Mouse (Mus musculus) MEL (cell line): ENCODE results near the gene Nup188. TPM values are rescaled to one million over a fixed set of nuclear protein-coding genes. Genes with fewer than 3 reads are reported as not detected.

Experiments
- DNase-seq: peaks from one replicate; pipeline ENCODE4 v3.0.0; 2011; ENCODE audit warnings: low read depth, low spot score
- H3K27ac ChIP-seq: 2 replicates; pipeline ENCODE4 v1.5.1; 2012; ENCODE audit warnings: low read depth, mild to moderate bottlenecking, control low read depth, low read length, moderate library complexity; ENCODE audit not compliant: control insufficient read depth
- H3K27me3 ChIP-seq, 2 experiments: fragments of 150-350 bp in 1 of 2; sonication (generic) in 1 of 2; 2 replicates each; pipeline ENCODE4 v1.6.1; 2012; ENCODE audit warnings: low read length in 2 of 2, mild to moderate bottlenecking in 2 of 2, improper control_type of control experiment in 1 of 2, moderate library complexity in 1 of 2; ENCODE audit not compliant: insufficient read depth in 2 of 2, control insufficient read depth in 1 of 2
- H3K36me3 ChIP-seq, 2 experiments: 2 replicates each; pipeline ENCODE4 v1.6.1; 2012 to 2014; ENCODE audit warnings: low read length in 2 of 2, improper control_type of control experiment in 1 of 2, inconsistent platforms in 1 of 2, mild to moderate bottlenecking in 1 of 2; ENCODE audit not compliant: insufficient read depth in 2 of 2, control insufficient read depth in 1 of 2
- H3K4me1 ChIP-seq, 2 experiments: fragments of 150-350 bp in 1 of 2; sonication (generic) in 1 of 2; 2 replicates each; pipeline ENCODE4 v1.6.1; 2012; ENCODE audit warnings: low read length in 2 of 2, improper control_type of control experiment in 1 of 2, mild to moderate bottlenecking in 1 of 2; ENCODE audit not compliant: insufficient read depth in 2 of 2, control insufficient read depth in 1 of 2
- H3K4me3 ChIP-seq, 2 experiments: fragments of 150-350 bp in 1 of 2; sonication (generic) in 1 of 2; 2 replicates each; pipeline ENCODE4 v1.5.1; 2012; ENCODE audit warnings: low read depth in 2 of 2, low read length in 2 of 2, mild to moderate bottlenecking in 2 of 2, moderate library complexity in 2 of 2, control low read depth in 1 of 2, improper control_type of control experiment in 1 of 2; ENCODE audit not compliant: control insufficient read depth in 1 of 2, insufficient read depth in 1 of 2
- H3K79me2 ChIP-seq: 2 replicates; pipeline ENCODE4 v1.6.1; 2012; ENCODE audit warnings: mild to moderate bottlenecking, low read length, moderate library complexity; ENCODE audit not compliant: control insufficient read depth, poor library complexity, insufficient read depth
- H3K9ac ChIP-seq: 2 replicates; pipeline ENCODE4 v1.6.1; 2012; ENCODE audit warnings: low read depth, mild to moderate bottlenecking, control low read depth, low read length, moderate library complexity; ENCODE audit not compliant: control insufficient read depth, poor library complexity, severe bottlenecking
- H3K9me3 ChIP-seq: fragments of 150-350 bp; sonication (generic); replicated peaks from 2 replicates; pipeline ENCODE4 v1.6.1; 2012; ENCODE audit warnings: mild to moderate bottlenecking, low read length, improper control_type of control experiment, moderate library complexity; ENCODE audit not compliant: insufficient read depth
- CTCF ChIP-seq, 3 experiments: IDR thresholded peaks in 2 of 3; conservative IDR thresholded peaks in 1 of 3; 2 replicates each; pipeline ENCODE4 v1.5.1; 2011 to 2012; ENCODE audit warnings: low read length in 3 of 3, low read depth in 2 of 3, mild to moderate bottlenecking in 2 of 3, improper control_type of control experiment in 1 of 3, inconsistent platforms in 1 of 3, mixed read lengths in 1 of 3, moderate library complexity in 1 of 3; ENCODE audit not compliant: control insufficient read depth in 1 of 3, insufficient read depth in 1 of 3, poor library complexity in 1 of 3, severe bottlenecking in 1 of 3
- ELF1 ChIP-seq: IDR thresholded peaks from 2 replicates; pipeline ENCODE4 v1.6.1; 2014; ENCODE audit warnings: low read depth, mild to moderate bottlenecking, inconsistent platforms, low read length, improper control_type of control experiment, moderate library complexity
- GATA1 ChIP-seq: IDR thresholded peaks from 2 replicates; pipeline ENCODE4 v1.6.1; 2011; ENCODE audit warnings: low read depth, low read length, improper control_type of control experiment
- HCFC1 ChIP-seq: IDR thresholded peaks from 2 replicates; pipeline ENCODE4 v1.6.1; 2012; ENCODE audit warnings: low read depth, mild to moderate bottlenecking, inconsistent platforms, low read length, improper control_type of control experiment, moderate library complexity
- MAFK ChIP-seq: IDR thresholded peaks from 2 replicates; pipeline ENCODE4 v1.6.1; 2011; ENCODE audit warnings: low read depth, mild to moderate bottlenecking, low read length, improper control_type of control experiment, borderline replicate concordance
- MAX ChIP-seq: IDR thresholded peaks from 2 replicates; pipeline ENCODE4 v1.6.1; 2011; ENCODE audit warnings: low read length, improper control_type of control experiment
- MAZ ChIP-seq: IDR thresholded peaks from 2 replicates; pipeline ENCODE4 v1.6.1; 2012; ENCODE audit warnings: low read depth, mild to moderate bottlenecking, inconsistent platforms, low read length, improper control_type of control experiment
- MEF2A ChIP-seq: IDR thresholded peaks from 2 replicates; pipeline ENCODE4 v1.6.1; 2014; ENCODE audit warnings: low read depth, mild to moderate bottlenecking, inconsistent platforms, low read length, improper control_type of control experiment; ENCODE audit not compliant: poor library complexity, insufficient replicate concordance, severe bottlenecking; ENCODE audit errors: extremely low read depth
- NELFE ChIP-seq: IDR thresholded peaks from 2 replicates; pipeline ENCODE4 v1.6.1; 2011; ENCODE audit warnings: low read depth, low read length, improper control_type of control experiment
- POLR2A ChIP-seq, 2 experiments: IDR thresholded peaks; 2 replicates each; pipeline ENCODE4 v1.6.1; 2011 to 2012; ENCODE audit warnings: low read length in 2 of 2, mild to moderate bottlenecking in 2 of 2, control low read depth in 1 of 2, improper control_type of control experiment in 1 of 2, low read depth in 1 of 2, moderate library complexity in 1 of 2; ENCODE audit not compliant: control insufficient read depth in 1 of 2, insufficient read depth in 1 of 2, poor library complexity in 1 of 2
- POLR2AphosphoS2 ChIP-seq: IDR thresholded peaks from 2 replicates; pipeline ENCODE4 v1.6.1; 2011; ENCODE audit warnings: low read length, improper control_type of control experiment
- RCOR1 ChIP-seq: IDR thresholded peaks from 2 replicates; pipeline ENCODE4 v1.6.1; 2012; ENCODE audit warnings: low read depth, mild to moderate bottlenecking, inconsistent platforms, low read length, improper control_type of control experiment
- TBP ChIP-seq: IDR thresholded peaks from 2 replicates; pipeline ENCODE4 v1.8.0; 2011; ENCODE audit warnings: low read depth, low read length, improper control_type of control experiment
- TCF12 ChIP-seq: IDR thresholded peaks from 2 replicates; pipeline ENCODE4 v1.6.1; 2014; ENCODE audit warnings: low read depth, mild to moderate bottlenecking, inconsistent platforms, low read length, improper control_type of control experiment, moderate library complexity
- UBTF ChIP-seq: IDR thresholded peaks from 2 replicates; pipeline ENCODE4 v1.6.1; 2012; ENCODE audit warnings: low read depth, mild to moderate bottlenecking, inconsistent platforms, low read length, improper control_type of control experiment, moderate library complexity, borderline replicate concordance; ENCODE audit not compliant: insufficient read depth
- USF2 ChIP-seq, 2 experiments: IDR thresholded peaks; 2 replicates each; pipeline ENCODE4 v1.6.1; 2011 to 2012; ENCODE audit warnings: improper control_type of control experiment in 2 of 2, low read length in 2 of 2, borderline replicate concordance in 1 of 2, inconsistent platforms in 1 of 2, low read depth in 1 of 2, mild to moderate bottlenecking in 1 of 2; ENCODE audit not compliant: insufficient read depth in 1 of 2
- ZC3H11A ChIP-seq: IDR thresholded peaks from 2 replicates; pipeline ENCODE4 v1.6.1; 2012; ENCODE audit warnings: low read depth, mild to moderate bottlenecking, inconsistent platforms, low read length, improper control_type of control experiment
- ZKSCAN1 ChIP-seq: IDR thresholded peaks from 2 replicates; pipeline ENCODE4 v1.6.1; 2012; ENCODE audit warnings: low read depth, mild to moderate bottlenecking, inconsistent platforms, low read length, improper control_type of control experiment, moderate library complexity
- ZMIZ1 ChIP-seq: IDR thresholded peaks from 2 replicates; pipeline ENCODE4 v1.6.1; 2012; ENCODE audit warnings: low read depth, mild to moderate bottlenecking, inconsistent platforms, low read length, improper control_type of control experiment, moderate library complexity
- polyA plus RNA-seq, 2 experiments: library from polyadenylated mRNA; stranded (reverse) in 1 of 2; unstranded in 1 of 2; fragments of >175 nt in 1 of 2; fragments of >200 nt in 1 of 2; gene quantifications; 2 replicates each; pipeline versions ENCODE4 v1.2.1 to v1.2.4; 2012; ENCODE audit warnings: low replicate concordance in 2 of 2, low read depth in 1 of 2; ENCODE audit not compliant: insufficient read length in 2 of 2, insufficient read depth in 1 of 2, missing spikeins in 1 of 2
- total RNA-seq: library from RNA; depleted of rRNA; stranded (reverse); fragments of 300-350 nt; gene quantifications from 2 replicates; pipeline ENCODE4 v1.2.3, GENCODE M21; 2012

Nup188 gene
- total and polyA plus RNA-seq, 3 experiments: 58.6 to 119 TPM; not detected in 1

DNA sequence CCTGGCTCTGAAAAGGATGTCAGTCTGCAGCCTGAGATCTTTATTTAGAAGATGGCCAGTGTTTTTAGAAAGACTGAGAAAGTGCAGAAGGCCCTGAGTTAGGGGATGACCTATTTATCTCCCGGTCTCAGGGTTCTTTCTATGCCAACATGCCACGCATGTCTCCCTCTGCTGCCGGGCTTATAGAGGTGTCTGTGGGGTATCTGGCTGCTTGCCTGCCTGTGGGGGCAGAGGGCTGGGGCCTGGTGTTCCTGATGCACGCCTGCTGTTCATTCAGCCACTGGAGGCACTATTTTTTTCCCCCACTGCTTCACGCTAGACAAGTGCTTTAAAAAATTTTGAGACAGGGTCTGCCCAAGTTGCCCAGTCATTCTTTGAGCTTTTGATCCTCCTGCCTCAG, 80.0 kb downstream of the Nup188 start:
- H3K4me1 ChIP-seq: 0 out of 4 replicates have a peak, but pooled peaks cover 0 to 2% of the 10 kb centered on the region in 2 experiments
- TF ChIP-seq USF2 (IDR thresholded peaks at IDR 0.05; ENCODE audit: borderline replicate concordance in 1 of 2, insufficient read depth in 1 of 2, low read depth in 1 of 2, low read length in 2 of 2): no peak
- no peaks in the 10 kb centered on the region for H3K27me3 ChIP-seq
- H3K9ac ChIP-seq: no peak overlapping the region
- peaks cover 15% of the 10 kb centered on the region for H3K79me2 ChIP-seq
- no peaks in the 10 kb centered on the region for H3K9me3 ChIP-seq
- no peak overlapping the region for H3K27ac ChIP-seq
- no peak for DNase-seq
- no peak overlapping the region for H3K4me3 ChIP-seq
- no peaks in the 10 kb centered on the region; a peak in 2 of 4 replicates for H3K36me3 ChIP-seq

DNA sequence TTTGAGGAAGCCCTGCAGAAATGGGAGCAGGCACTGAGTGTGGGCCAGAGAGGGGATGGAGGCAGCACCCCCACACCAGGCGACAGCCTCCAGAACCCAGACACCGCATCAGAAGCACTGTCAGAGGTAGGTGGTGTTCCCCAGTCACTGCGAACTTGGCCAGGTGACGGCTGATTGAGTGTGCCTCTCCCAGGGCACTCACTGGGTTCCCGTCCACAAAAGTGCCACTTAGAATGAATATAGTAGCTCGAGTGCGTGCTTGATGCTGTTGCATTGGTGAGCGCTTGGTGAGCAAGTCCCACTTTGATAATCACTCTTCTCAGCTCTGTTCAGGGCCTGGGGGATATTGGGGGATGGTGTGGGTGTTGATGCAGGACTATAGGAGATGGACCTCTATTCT, 85.3 kb downstream of the Nup188 start:
- H3K4me3 ChIP-seq: no peak overlapping the region
- DNase-seq: no peak
- no peaks in the 10 kb centered on the region for H3K79me2 ChIP-seq
- no peak overlapping the region for H3K27ac ChIP-seq
- H3K9me3 ChIP-seq: no peaks in the 10 kb centered on the region
- H3K36me3 ChIP-seq: no peaks in the 10 kb centered on the region; a peak in 1 of 4 replicates
- H3K27me3 ChIP-seq: no peaks in the 10 kb centered on the region
- no peak for TF ChIP-seq ZKSCAN1
- TF ChIP-seq POLR2AphosphoS2: no peak
- H3K4me1 ChIP-seq: no peaks in the 10 kb centered on the region
- no peak overlapping the region for H3K9ac ChIP-seq

- no peaks in the 10 kb centered on the region for H3K27me3 ChIP-seq
- DNase-seq: no peak
- H3K27ac ChIP-seq: no peak overlapping the region
- H3K4me3 ChIP-seq: no peak overlapping the region
- no peak for TF ChIP-seq ZC3H11A
- H3K36me3 ChIP-seq: no peaks in the 10 kb centered on the region; a peak in 1 of 4 replicates
- H3K4me1 ChIP-seq: no peaks in the 10 kb centered on the region
- H3K9ac ChIP-seq: no peak overlapping the region
- no peaks in the 10 kb centered on the region for H3K9me3 ChIP-seq
- H3K79me2 ChIP-seq: no peaks in the 10 kb centered on the region
Observed at GRCm38 (mm10) chr2:30372726-30373125, 86.5 kb downstream of the Nup188 start.

DNA sequence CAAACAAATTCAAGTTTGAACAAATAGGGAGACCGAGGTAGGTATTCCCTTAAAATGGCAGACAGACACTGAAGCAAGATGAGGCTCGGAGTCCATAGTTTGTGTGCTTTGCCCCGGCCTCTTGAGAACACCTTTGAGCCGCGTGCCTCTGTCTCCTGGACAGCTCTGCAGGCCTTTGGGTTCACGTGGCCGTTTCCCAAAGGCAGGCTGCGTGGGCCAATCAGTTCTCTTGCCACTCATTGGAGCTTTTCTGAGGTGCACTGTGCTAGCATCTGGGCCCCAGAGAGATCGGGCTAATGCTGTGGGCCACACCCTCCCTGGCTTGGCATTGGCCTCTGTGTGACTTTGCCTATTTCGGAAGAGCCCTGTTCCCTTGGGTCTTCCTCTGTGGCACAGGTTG, 89.7 kb downstream of the Nup188 start:
- H3K27me3 ChIP-seq: no peaks in the 10 kb centered on the region
- TF ChIP-seq TCF12 (no peak), NELFE (no peak), UBTF (no peak), CTCF (IDR thresholded peaks at IDR 0.05 in 2 of 3, conservative IDR thresholded peaks at IDR 0.05 in 1 of 3; ENCODE audit: control insufficient read depth in 1 of 3, insufficient read depth in 1 of 3, low read depth in 2 of 3, low read length in 3 of 3, poor library complexity in 1 of 3, severe bottlenecking in 1 of 3) (no peak), HCFC1 (no peak), RCOR1 (no peak), MAFK (no peak), USF2 (IDR thresholded peaks at IDR 0.05; ENCODE audit: borderline replicate concordance in 1 of 2, insufficient read depth in 1 of 2, low read depth in 1 of 2, low read length in 2 of 2) (no peak), MAZ (no peak), POLR2A (IDR thresholded peaks at IDR 0.05; ENCODE audit: control insufficient read depth in 1 of 2, insufficient read depth in 1 of 2, low read depth in 1 of 2, low read length in 2 of 2, poor library complexity in 1 of 2) (no peak), MAX (no peak), ZC3H11A (no peak), MEF2A (no peak), TBP (no peak), ELF1 (no peak), GATA1 (no peak), ZMIZ1 (no peak)
- no peak for DNase-seq
- no peaks in the 10 kb centered on the region for H3K79me2 ChIP-seq
- no peaks in the 10 kb centered on the region for H3K4me1 ChIP-seq
- H3K9me3 ChIP-seq: no peaks in the 10 kb centered on the region
- no peak overlapping the region for H3K4me3 ChIP-seq
- no peak overlapping the region for H3K9ac ChIP-seq
- no peak overlapping the region for H3K27ac ChIP-seq
- H3K36me3 ChIP-seq: no peaks in the 10 kb centered on the region; a peak in 1 of 4 replicates
